Mouse (Mus musculus) heart, adult 9 months (tissue): ENCODE measurements around the gene Pdzph1.

Experiments used
- DNase-seq, 2 experiments: peaks; one replicate each; pipeline ENCODE4 v3.0.0; 2022; ENCODE audit warnings: low spot score in 2 of 2

The Pdzph1 gene

GRCm38 (mm10) chr17:58922821-58923220, 68.4 kb downstream of the Pdzph1 start:
- no peak for DNase-seq

GRCm38 (mm10) chr17:58919927-58920326, 71.2 kb downstream of the Pdzph1 start:
- DNase-seq, result no peak

DNA sequence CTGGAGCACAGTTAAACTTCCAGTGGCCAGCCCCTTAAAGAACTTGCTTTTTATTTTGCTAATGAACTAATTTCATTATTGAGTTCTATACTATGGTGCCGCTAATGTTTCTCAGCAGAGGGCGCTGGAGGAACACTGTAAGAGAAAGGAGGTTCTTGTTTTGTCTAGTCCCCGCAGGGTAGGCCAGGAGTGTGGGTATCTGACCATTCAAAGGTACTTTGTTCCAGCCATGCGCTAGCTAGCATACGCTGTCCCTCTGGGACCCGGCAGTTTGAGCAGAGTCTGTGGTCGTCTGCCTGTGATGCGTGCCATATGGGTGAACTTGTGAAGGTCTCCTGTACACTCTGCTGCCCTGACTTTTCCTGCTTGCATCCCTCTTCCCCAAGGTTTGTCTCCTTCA, 72.1 kb downstream of the Pdzph1 start:
- DNase-seq, result no peak

GRCm38 (mm10) chr17:58918539-58918938, 72.6 kb downstream of the Pdzph1 start:
- DNase-seq, result no peak

GRCm38 (mm10) chr17:58911564-58911963, 79.6 kb downstream of the Pdzph1 start:
- no peak for DNase-seq

DNA sequence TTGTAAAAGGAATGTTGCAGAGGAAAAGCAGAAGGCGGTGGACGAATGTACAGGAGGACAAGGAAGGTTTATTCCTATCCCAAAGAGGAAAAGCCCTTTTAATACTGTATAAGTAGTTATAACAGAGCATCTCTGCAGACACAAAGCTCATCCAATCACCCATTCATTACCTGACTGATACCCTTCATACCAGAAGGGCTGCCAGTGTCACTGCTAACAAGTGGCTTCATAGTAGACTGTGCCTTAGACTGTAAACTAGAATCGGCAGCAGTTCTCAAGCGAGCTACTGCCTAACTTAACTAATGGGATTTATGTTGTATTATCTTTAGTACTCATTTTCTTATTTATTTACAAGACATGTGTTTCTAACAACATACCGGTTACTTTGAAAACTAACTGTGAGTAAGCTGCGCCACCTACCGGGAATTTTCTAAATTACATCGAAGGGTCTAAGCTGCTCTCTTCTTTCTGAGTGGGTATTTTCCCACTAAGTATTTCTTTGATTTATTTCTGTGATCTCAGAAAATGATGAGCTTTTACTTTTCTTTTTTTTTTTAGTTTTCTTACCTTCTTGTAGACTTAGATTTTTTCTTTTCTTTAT, 82.0 kb downstream of the Pdzph1 start:
- DNase-seq, result no peak

- no peak for DNase-seq
Observed at GRCm38 (mm10) chr17:58906001-58906400, 85.2 kb downstream of the Pdzph1 start.

GRCm38 (mm10) chr17:58891488-58892210, 99.5 kb downstream of the Pdzph1 start:
- DNase-seq, result no peak

DNA sequence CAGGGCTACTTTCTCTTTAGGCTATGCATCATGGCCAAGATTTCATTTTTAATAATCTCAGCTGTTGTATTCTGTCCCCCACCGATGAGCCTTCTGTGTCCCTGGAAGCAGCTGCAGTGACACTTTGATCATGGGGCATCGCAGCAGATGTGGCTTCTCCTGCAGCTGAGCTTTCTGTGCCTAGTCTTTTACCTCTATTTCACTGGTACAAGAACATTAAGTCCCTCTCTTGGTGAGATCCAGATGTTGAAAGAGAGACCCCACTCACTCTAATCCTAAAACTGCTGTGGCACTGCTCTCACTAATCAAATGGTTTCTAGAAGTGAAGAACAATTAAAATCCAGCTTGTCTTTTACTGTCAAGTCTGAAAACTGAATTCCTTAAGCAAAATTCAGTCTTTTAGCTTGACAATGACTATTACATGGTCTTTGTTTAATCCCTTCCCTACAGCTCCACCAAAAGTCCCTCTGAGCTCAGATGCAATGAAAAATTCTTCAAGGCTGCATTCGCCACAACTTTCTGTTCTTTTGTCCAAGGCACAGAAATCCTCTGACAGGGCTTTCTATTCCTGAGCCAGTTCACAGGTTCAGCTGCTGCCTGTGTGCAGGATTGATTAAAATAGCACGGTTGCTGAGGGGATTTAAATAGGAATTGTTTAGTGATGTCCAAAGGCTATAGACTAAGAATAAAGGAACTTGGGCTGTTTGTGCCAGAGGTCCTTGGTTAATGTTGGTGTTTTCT, 101.1 kb downstream of the Pdzph1 start:
- no peak for DNase-seq

GRCm38 (mm10) chr17:58884393-58884792, 106.8 kb downstream of the Pdzph1 start:
- no peak for DNase-seq

- no peak for DNase-seq
Observed at GRCm38 (mm10) chr17:58873356-58873755, 117.8 kb downstream of the Pdzph1 start.

DNA sequence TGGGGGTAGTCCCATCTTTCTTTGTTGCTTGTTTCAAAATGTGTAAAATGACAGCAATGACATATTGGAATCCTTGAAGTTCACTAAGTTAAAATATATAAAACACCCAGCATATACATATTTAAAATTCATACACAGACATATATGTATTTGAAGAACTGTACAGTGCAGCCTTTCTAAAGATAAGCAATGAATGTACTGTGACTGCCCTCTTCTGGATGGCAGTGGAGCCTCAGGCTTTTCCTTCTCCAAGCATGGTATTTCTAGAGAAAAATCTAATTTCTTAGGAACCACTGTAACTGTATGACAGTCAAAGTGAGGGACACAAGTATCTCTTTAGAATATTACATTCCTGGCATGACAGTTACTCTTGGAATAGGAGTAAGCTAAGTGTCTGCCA, 120.4 kb downstream of the Pdzph1 start:
- no peak for DNase-seq
